Comparison of ENCODE assay signal across 10 mouse cellular contexts in the genomic region with DNA sequence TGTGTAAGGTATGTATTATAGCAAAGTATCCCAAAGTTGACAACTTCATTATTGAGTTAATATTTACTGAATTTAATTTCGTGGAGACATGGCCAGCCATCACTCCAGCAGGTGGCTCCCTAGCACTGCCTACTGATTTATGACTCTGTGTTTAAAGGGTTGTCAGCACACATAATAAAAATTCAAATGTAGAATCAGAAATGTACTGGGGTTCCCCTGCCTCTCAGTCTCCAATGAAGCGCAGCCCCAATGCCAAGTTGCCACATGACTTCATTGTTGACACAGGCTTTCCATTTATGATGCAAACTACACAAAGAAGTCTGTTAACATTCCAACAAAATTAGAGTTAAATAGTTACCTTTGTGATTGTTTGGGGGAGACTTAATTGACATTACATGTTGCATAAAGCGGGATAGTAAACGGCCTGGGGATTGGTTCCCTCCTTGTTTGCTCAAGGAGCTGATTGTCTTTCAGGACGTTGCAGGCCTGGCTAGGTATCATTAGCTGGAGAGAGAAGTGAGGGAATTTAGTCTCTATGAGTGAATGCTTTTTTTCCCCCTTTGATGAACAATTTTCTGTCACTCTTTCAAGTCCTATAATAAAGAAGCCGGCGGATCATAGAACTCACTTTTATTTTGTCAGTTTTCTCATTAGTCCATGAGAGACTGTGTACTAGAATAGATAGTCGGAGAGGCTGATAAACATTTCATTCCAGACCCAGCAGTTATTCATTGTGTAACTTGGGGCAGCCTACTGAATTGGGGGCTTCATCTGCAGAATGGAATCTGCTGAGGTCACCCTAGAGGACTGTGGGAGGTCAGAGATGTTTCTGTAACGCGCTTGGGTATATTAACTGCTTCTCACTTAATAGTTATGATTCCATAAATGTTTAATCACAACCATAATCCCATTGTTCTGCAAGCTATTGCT.
DNase-seq lines count a peak whose midpoint lies in the region; ATAC-seq and TF ChIP-seq lines count a peak whose summit lies in the region.
"Had no signal": no experiment of that assay in that cellular context is flagged by ENCODE, and none has a peak within 500 bp of the region (broad histone marks: within the 10 kb centered on the region; RNA-seq: fewer than 3 reads in every experiment).

No protein-coding gene starts in this region.

- H3K27ac ChIP-seq in hindbrain, embryonic 10.5 days, result no peak overlapping the region
- H3K27ac ChIP-seq in hindbrain, embryonic 12.5 days, result no peak overlapping the region
- H3K27ac ChIP-seq in embryonic fibroblast, embryonic 13.5 days (ENCODE audit: insufficient read depth, low read length), result no peak overlapping the region
- H3K27ac ChIP-seq: heart, embryonic 15.5 days had no signal

- H3K4me3 ChIP-seq in hindbrain, embryonic 10.5 days, result no peak overlapping the region
- no peak overlapping the region for H3K4me3 ChIP-seq in hindbrain, embryonic 12.5 days
- no peak overlapping the region for H3K4me3 ChIP-seq in embryonic fibroblast, embryonic 13.5 days (ENCODE audit: insufficient read depth, low read length)
- H3K4me3 ChIP-seq: heart, embryonic 15.5 days; myocyte had no signal

- in situ Hi-C loops in Patski (cut with MboI; ENCODE audit: low pct_unique_long_range_greater_than_20kb), result no loop called here

- CTCF ChIA-PET in Patski (lab: Charles Lee), result interaction anchor here (0.6 kb wide), 1 partner anchor 1153 kb away, joined by 3 read pairs; no protein-coding TSS in a partner anchor

- POLR2A ChIA-PET in Patski (lab: Charles Lee), result interaction anchor here (0.7 kb wide), 1 partner anchor 477 kb away, joined by 5 read pairs; no protein-coding TSS in a partner anchor

- no peak for ATAC-seq in hindbrain, embryonic 12.5 days (ENCODE audit: low FRiP score)
- ATAC-seq in Patski, result no peak

- peak; percentile 56 for TF ChIP-seq CTCF in Patski (IDR thresholded peaks at IDR 0.05)
- TF ChIP-seq CTCF in embryonic fibroblast, embryonic 13.5 days (IDR thresholded peaks at IDR 0.05; ENCODE audit: borderline replicate concordance, insufficient read depth, low read length), result peak; percentile 39; the same call in 1 of the 2 replicates

- 63% methylated on average over 10 of the region's 10 CpGs for WGBS in hindbrain, embryonic 10.5 days
- 54% methylated on average over 10 of the region's 10 CpGs for WGBS in hindbrain, embryonic 12.5 days

- no peak overlapping the region for H3K4me2 ChIP-seq in hindbrain, embryonic 12.5 days (replicated peaks)
- H3K4me2 ChIP-seq: heart, embryonic 15.5 days had no signal

- intact Hi-C loops in heart, postnatal 36 days (cut with DNase I), result no loop called here

- H3K4me1 ChIP-seq in hindbrain, embryonic 10.5 days (replicated peaks), result no peaks in the 10 kb centered on the region
- peaks cover 3% of the 10 kb centered on the region; the same call in 1 of the 2 replicates for H3K4me1 ChIP-seq in hindbrain, embryonic 12.5 days
- H3K4me1 ChIP-seq in embryonic fibroblast, embryonic 13.5 days (ENCODE audit: control insufficient read depth, insufficient read depth, low read length), result no peaks in the 10 kb centered on the region
- H3K4me1 ChIP-seq: heart, embryonic 15.5 days had no signal

- H3K9me3 ChIP-seq in hindbrain, embryonic 10.5 days, result no peaks in the 10 kb centered on the region
- H3K9me3 ChIP-seq in hindbrain, embryonic 12.5 days (replicated peaks), result no peaks in the 10 kb centered on the region
- H3K9me3 ChIP-seq: heart, embryonic 15.5 days had no signal

- no peaks in the 10 kb centered on the region for H3K36me3 ChIP-seq in hindbrain, embryonic 10.5 days
- H3K36me3 ChIP-seq in hindbrain, embryonic 12.5 days, result no peaks in the 10 kb centered on the region
- H3K36me3 ChIP-seq: heart, embryonic 15.5 days had no signal

- peak; percentile 37 for DNase-seq in hindbrain, embryonic 10.5 days (ENCODE audit: low spot score)
- DNase-seq in Patski (ENCODE audit: low read depth, low spot score) (no peak), MN1 (ENCODE audit: low spot score) (no peak)
- peak; percentile 26 to 82 for DNase-seq in layer of hippocampus, adult 18-20 months (ENCODE audit: low spot score in 2 of 2)
- peak; percentile 21 for DNase-seq in retina, postnatal 1 day
- DNase-seq in heart, postnatal 36 days, result no peak

- no peak overlapping the region for H3K9ac ChIP-seq in hindbrain, embryonic 12.5 days
- H3K9ac ChIP-seq: heart, embryonic 15.5 days had no signal

- no peaks in the 10 kb centered on the region for H3K27me3 ChIP-seq in hindbrain, embryonic 10.5 days (ENCODE audit: insufficient read depth, poor library complexity, severe bottlenecking)
- no peaks in the 10 kb centered on the region for H3K27me3 ChIP-seq in hindbrain, embryonic 12.5 days
- no peaks in the 10 kb centered on the region for H3K27me3 ChIP-seq in Patski
- H3K27me3 ChIP-seq: heart, embryonic 15.5 days had no signal

- TF ChIP-seq POLR2A in embryonic fibroblast, embryonic 13.5 days (IDR thresholded peaks at IDR 0.05; ENCODE audit: low read depth, low read length), result no peak

Comparison
In these comparisons a context has a peak if more than half of its experiments do, and no peak if none do; other contexts are left out.
1. DNase-seq: peak in hindbrain, embryonic 10.5 days (single experiment), layer of hippocampus, adult 18-20 months (2 of 2) and retina, postnatal 1 day (single experiment); none in Patski (single experiment), heart, postnatal 36 days (0 of 2) and MN1 (single experiment).